ENCODE assay signal across 8 mouse cellular contexts in the genomic region with DNA sequence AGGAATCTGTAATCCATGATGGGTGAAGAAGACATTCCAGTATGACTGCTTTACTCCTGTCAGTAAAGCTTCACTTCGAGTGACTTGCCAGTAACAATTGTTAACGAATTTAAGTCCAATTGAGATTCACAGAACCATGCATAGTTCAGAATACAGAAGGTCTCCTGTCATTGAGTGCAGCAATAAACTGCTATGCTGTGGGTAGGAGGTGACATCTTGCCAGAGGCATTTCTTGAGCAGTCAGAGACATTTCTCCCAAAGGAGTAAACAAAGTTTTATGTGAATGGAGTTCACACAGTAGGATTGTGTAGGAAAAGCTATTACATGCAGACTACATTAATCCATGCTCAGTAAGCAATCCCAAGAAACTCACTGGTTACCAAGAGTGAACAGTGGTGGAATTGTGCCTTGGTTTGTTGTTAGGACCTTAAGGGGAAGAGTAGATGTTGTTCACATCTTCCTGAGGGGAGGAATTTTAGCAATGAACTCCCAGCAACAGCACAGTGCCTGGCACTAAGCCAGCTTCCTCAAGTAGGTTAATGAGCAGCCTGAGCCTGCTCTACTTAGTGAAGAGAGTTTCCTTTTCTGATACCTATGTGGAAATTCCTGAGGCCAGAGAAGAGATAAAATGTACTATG.
DNase-seq lines count a peak whose midpoint lies in the region; TF ChIP-seq lines count a peak whose summit lies in the region.

No protein-coding gene starts in this region.

- peak; percentile 6 for DNase-seq in adrenal gland, postnatal 14 days
- DNase-seq in adrenal gland, postnatal 25 days, result no peak
- peak; percentile 53 to 54 for DNase-seq in left cerebral cortex, postnatal 14 days (ENCODE audit: low spot score in 2 of 2)
- DNase-seq in left cerebral cortex, adult 11 months (ENCODE audit: low spot score), result no peak
- DNase-seq in heart, postnatal 4 days, result peak; percentile 31
- peak; percentile 50 for DNase-seq in lung, postnatal 14 days
- no peak for DNase-seq in gastrocnemius, adult 2 months
- DNase-seq in spleen, postnatal 10 days (ENCODE audit: low spot score in 2 of 2), result no peak

- H3K4me3 ChIP-seq in gastrocnemius, adult 2 months, result no peak overlapping the region

- H3K27ac ChIP-seq in gastrocnemius, adult 2 months, result no peak overlapping the region

- no peak for TF ChIP-seq CTCF in gastrocnemius, adult 2 months (IDR thresholded peaks at IDR 0.05)

- intact Hi-C loops in left cerebral cortex, postnatal 14 days (cut with DNase I), result no loop called here
- intact Hi-C loops in gastrocnemius, adult 2 months (cut with DNase I), result no loop called here

Comparison
In these comparisons a context has a peak if more than half of its experiments do, and no peak if none do; other contexts are left out.
1. DNase-seq: peak in adrenal gland, postnatal 14 days (single experiment), left cerebral cortex, postnatal 14 days (2 of 2), heart, postnatal 4 days (single experiment) and lung, postnatal 14 days (single experiment); none in adrenal gland, postnatal 25 days (single experiment), left cerebral cortex, adult 11 months (single experiment), gastrocnemius, adult 2 months (single experiment) and spleen, postnatal 10 days (0 of 2).